ENCODE assay signal across 23 mouse cellular contexts in genomic region chr6:112256599-112256998, GRCm38 (mm10). TPM values are rescaled to one million over a fixed set of nuclear protein-coding genes. Genes with fewer than 3 reads are reported as not detected.
DNase-seq lines count a peak whose midpoint lies in the region; ATAC-seq and TF ChIP-seq lines count a peak whose summit lies in the region.
"Had no signal": no experiment of that assay in that cellular context is flagged by ENCODE, and none has a peak within 500 bp of the region (broad histone marks: within the 10 kb centered on the region; RNA-seq: fewer than 3 reads in every experiment).

No protein-coding gene starts in this region.

- H3K9ac ChIP-seq in heart, embryonic 12.5 days = no peak overlapping the region
- H3K9ac ChIP-seq in heart, embryonic 11.5 days (ENCODE audit: low read depth, low read length) = no peak overlapping the region
- no peak overlapping the region for H3K9ac ChIP-seq in heart, embryonic 15.5 days
- H3K9ac ChIP-seq in heart, postnatal 0 days (replicated peaks; ENCODE audit: low read depth, low read length) = no peak overlapping the region
- H3K9ac ChIP-seq: embryonic facial prominence, embryonic 12.5 days; forebrain, embryonic 13.5 days had no signal

- intact Hi-C loops in gastrocnemius, adult 2 months (cut with DNase I) = no loop called here
- intact Hi-C loops in gastrocnemius, postnatal 14 days (cut with DNase I; ENCODE audit: low total_unique reads) = no loop called here
- intact Hi-C loops in heart, postnatal 36 days (cut with DNase I) = no loop called here

- no peak for TF ChIP-seq CTCF in gastrocnemius, adult 2 months (IDR thresholded peaks at IDR 0.05)
- TF ChIP-seq CTCF in heart, postnatal 0 days (IDR thresholded peaks at IDR 0.05; ENCODE audit: low read depth) = no peak

- ATAC-seq in heart, embryonic 12.5 days (ENCODE audit: insufficient number of reproducible peaks, low FRiP score) = peak; percentile 66; the same call in 1 of the 2 replicates
- no peak for ATAC-seq in heart, embryonic 11.5 days (replicated peaks; ENCODE audit: insufficient number of reproducible peaks, low FRiP score, low TSS enrichment)
- 0 out of 2 replicates have a peak, but pooled peaks have one; percentile 27 for ATAC-seq in heart, embryonic 15.5 days (replicated peaks; ENCODE audit: insufficient number of reproducible peaks, insufficient read depth, low FRiP score, low read depth)
- ATAC-seq in heart, postnatal 0 days (ENCODE audit: insufficient read depth, low read depth) = peak; percentile 64; the same call in 1 of the 2 replicates
- ATAC-seq: activated CD4-positive, CD25-positive, alpha-beta regulatory T cell, adult 4 months; CD4-positive, CD25-positive, alpha-beta regulatory T cell, adult 4 months; forebrain, embryonic 13.5 days; Patski had no signal

- H3K27me3 ChIP-seq in heart, embryonic 12.5 days (replicated peaks) = no peaks in the 10 kb centered on the region
- no peaks in the 10 kb centered on the region for H3K27me3 ChIP-seq in heart, embryonic 11.5 days (ENCODE audit: control insufficient read depth, insufficient read depth, low read length)
- H3K27me3 ChIP-seq in heart, embryonic 15.5 days = no peaks in the 10 kb centered on the region
- no peaks in the 10 kb centered on the region for H3K27me3 ChIP-seq in heart, postnatal 0 days (ENCODE audit: control insufficient read depth, insufficient read depth, low read length)
- H3K27me3 ChIP-seq: CH12.LX; embryonic facial prominence, embryonic 12.5 days; forebrain, embryonic 13.5 days; Patski had no signal

- H3K4me1 ChIP-seq in heart, embryonic 12.5 days (replicated peaks) = peaks cover 15% of the 10 kb centered on the region
- H3K4me1 ChIP-seq in heart, embryonic 11.5 days (ENCODE audit: control insufficient read depth, insufficient read depth, low read length) = no peaks in the 10 kb centered on the region
- peaks cover 19% of the 10 kb centered on the region for H3K4me1 ChIP-seq in heart, embryonic 15.5 days (replicated peaks)
- H3K4me1 ChIP-seq in heart, postnatal 0 days (ENCODE audit: control insufficient read depth, insufficient read depth) = peaks cover 18% of the 10 kb centered on the region
- H3K4me1 ChIP-seq: embryonic facial prominence, embryonic 10.5 days; embryonic facial prominence, embryonic 12.5 days; forebrain, embryonic 13.5 days had no signal

- H3K27ac ChIP-seq in gastrocnemius, adult 2 months = peak overlapping the region; percentile 62
- H3K27ac ChIP-seq in heart, embryonic 12.5 days (ENCODE audit: poor library complexity, severe bottlenecking) = no peak overlapping the region
- H3K27ac ChIP-seq in heart, embryonic 11.5 days (ENCODE audit: low read depth, low read length) = no peak overlapping the region
- peak overlapping the region; percentile 57; the same call in 1 of the 2 replicates for H3K27ac ChIP-seq in heart, embryonic 15.5 days
- H3K27ac ChIP-seq in heart, postnatal 0 days (ENCODE audit: low read depth) = no peak overlapping the region
- H3K27ac ChIP-seq: embryonic facial prominence, embryonic 10.5 days; embryonic facial prominence, embryonic 12.5 days; forebrain, embryonic 13.5 days had no signal

- DNase-seq in gastrocnemius, adult 2 months = no peak
- no peak for DNase-seq in gastrocnemius, postnatal 14 days
- no peak for DNase-seq in heart, postnatal 36 days
- no peak for DNase-seq in heart, postnatal 0 days (ENCODE audit: low spot score)
- no peak for DNase-seq in heart, adult 8-10 months (ENCODE audit: low spot score)
- DNase-seq: adrenal gland, adult 8-10 months; adrenal gland, postnatal 14 days; B cell, adult 2 months; cerebellum, adult 11-12 months; cerebellum, adult 2 months; cerebellum, adult 9-10 months; cerebellum, postnatal 25 days had no signal

- no peak overlapping the region for H3K4me2 ChIP-seq in heart, embryonic 12.5 days
- no peak overlapping the region for H3K4me2 ChIP-seq in heart, embryonic 11.5 days
- H3K4me2 ChIP-seq in heart, embryonic 15.5 days = no peak overlapping the region
- no peak overlapping the region for H3K4me2 ChIP-seq in heart, postnatal 0 days (ENCODE audit: low read depth, low read length)
- H3K4me2 ChIP-seq: embryonic facial prominence, embryonic 12.5 days; forebrain, embryonic 13.5 days had no signal

- H3K9me3 ChIP-seq in heart, embryonic 12.5 days (replicated peaks) = no peaks in the 10 kb centered on the region
- H3K9me3 ChIP-seq in heart, embryonic 11.5 days (replicated peaks; ENCODE audit: control insufficient read depth, low read length) = no peaks in the 10 kb centered on the region
- H3K9me3 ChIP-seq in heart, embryonic 15.5 days (replicated peaks) = no peaks in the 10 kb centered on the region
- no peaks in the 10 kb centered on the region for H3K9me3 ChIP-seq in heart, postnatal 0 days (replicated peaks; ENCODE audit: control insufficient read depth, low read length)
- H3K9me3 ChIP-seq: embryonic facial prominence, embryonic 10.5 days; embryonic facial prominence, embryonic 12.5 days; forebrain, embryonic 13.5 days had no signal

- WGBS in heart, embryonic 12.5 days = 56% methylated on average over 6 of the region's 6 CpGs
- 60% methylated on average over 6 of the region's 6 CpGs for WGBS in heart, embryonic 11.5 days (ENCODE audit: insufficient replicate concordance)
- 58% methylated on average over 6 of the region's 6 CpGs for WGBS in heart, embryonic 15.5 days
- WGBS in heart, postnatal 0 days = 32% methylated on average over 6 of the region's 6 CpGs

- no peak for TF ChIP-seq EP300 in heart, postnatal 0 days (IDR thresholded peaks at IDR 0.05; ENCODE audit: low read depth)

- no peak overlapping the region for H3K4me3 ChIP-seq in gastrocnemius, adult 2 months
- no peak overlapping the region for H3K4me3 ChIP-seq in heart, embryonic 12.5 days
- no peak overlapping the region for H3K4me3 ChIP-seq in heart, embryonic 11.5 days (ENCODE audit: low read depth, low read length)
- H3K4me3 ChIP-seq in heart, embryonic 15.5 days = no peak overlapping the region
- H3K4me3 ChIP-seq in heart, postnatal 0 days (ENCODE audit: low read depth, low read length) = no peak overlapping the region
- H3K4me3 ChIP-seq: embryonic facial prominence, embryonic 10.5 days; embryonic facial prominence, embryonic 12.5 days; forebrain, embryonic 13.5 days had no signal

- H3K36me3 ChIP-seq in heart, embryonic 12.5 days = no peaks in the 10 kb centered on the region
- H3K36me3 ChIP-seq in heart, embryonic 11.5 days (ENCODE audit: control insufficient read depth, insufficient read depth, low read length) = no peaks in the 10 kb centered on the region
- no peaks in the 10 kb centered on the region for H3K36me3 ChIP-seq in heart, embryonic 15.5 days
- H3K36me3 ChIP-seq in heart, postnatal 0 days (replicated peaks; ENCODE audit: control insufficient read depth, insufficient read depth, low read length) = no peaks in the 10 kb centered on the region
- H3K36me3 ChIP-seq: embryonic facial prominence, embryonic 10.5 days; embryonic facial prominence, embryonic 12.5 days; G1E had no signal

RNA-seq across cellular contexts. Expression of gene Lmcd1, which starts 17.0 kb away (rescaled TPM):
- total RNA-seq in gastrocnemius, adult 2 months (2021) = 100 to 1,000 TPM in 1 of 2 experiments, 10 to 100 TPM in 1; 70.8 to 175 TPM
- total RNA-seq in gastrocnemius, postnatal 14 days (2021) = 100 to 1,000 TPM in 1 of 2 experiments, 10 to 100 TPM in 1; 56.9 to 138 TPM
- 48.7 and 49.3 TPM in 2 replicates for polyA plus RNA-seq in heart, embryonic 12.5 days (2016; fragmentation: Nextera tagmentation; extraction: Ambion mirVana)
- polyA plus RNA-seq in heart, embryonic 11.5 days (2014; fragmentation: Nextera tagmentation; extraction: Ambion mirVana) = 36.7 and 37.5 TPM in 2 replicates
- 49.9 and 54.5 TPM in 2 replicates for polyA plus RNA-seq in heart, embryonic 15.5 days (2015; fragmentation: Nextera tagmentation; extraction: Ambion mirVana)
- 10 to 100 TPM; 39.9 to 42.3 TPM for total RNA-seq in heart, postnatal 36 days (2021)
- 62.4 and 86.9 TPM in 2 replicates for total RNA-seq in heart, postnatal 0 days (2014; rRNA removed; ENCODE audit: low replicate concordance)
- polyA plus RNA-seq in heart, postnatal 0 days (2015; fragmentation: Nextera tagmentation; extraction: Ambion mirVana) = 34.8 and 35.2 TPM in 2 replicates
- total RNA-seq in heart, adult 8-10 months (2022) = 10 to 100 TPM; 32.8 to 38.7 (median 36.6) TPM
- polyA plus RNA-seq: activated CD4-positive, CD25-positive, alpha-beta regulatory T cell, adult 4 months; CD4-positive, CD25-positive, alpha-beta regulatory T cell, adult 4 months; G1E had no signal

Comparison
In these comparisons a context has a peak if more than half of its experiments do, and no peak if none do; other contexts are left out.
1. H3K27ac ChIP-seq: peak in gastrocnemius, adult 2 months (single experiment) and heart, embryonic 15.5 days (single experiment); none in heart, embryonic 12.5 days (single experiment), heart, embryonic 11.5 days (single experiment) and heart, postnatal 0 days (single experiment).